Mouse (Mus musculus): ENCODE measurements around the gene Olfr324.

Gene Olfr324

DNA sequence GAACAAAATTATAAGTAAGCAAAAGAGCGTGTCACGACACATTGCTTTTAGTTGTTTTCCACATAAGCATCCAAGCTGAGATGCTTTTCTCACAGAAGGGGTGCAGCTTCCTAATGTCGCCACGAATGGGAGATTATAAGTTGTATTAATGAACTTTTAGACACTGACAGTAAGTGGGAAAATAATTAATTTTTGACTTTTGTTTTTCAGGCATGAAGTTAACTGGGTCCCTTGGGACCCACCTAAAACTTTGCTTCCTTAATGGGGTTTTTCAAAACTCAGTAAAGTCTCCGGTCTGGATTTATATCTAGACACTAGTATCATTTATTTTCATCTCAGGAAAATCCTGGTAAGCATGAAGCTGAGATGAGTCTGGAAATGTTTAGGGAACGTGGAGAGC lies at the start of gene Olfr324:
Gene Olfr324 (plus strand): TSS at position 301 of the 400 bp plus-strand sequence.
- no peak for DNase-seq (ENCODE audit: low read depth, low spot score)

DNA sequence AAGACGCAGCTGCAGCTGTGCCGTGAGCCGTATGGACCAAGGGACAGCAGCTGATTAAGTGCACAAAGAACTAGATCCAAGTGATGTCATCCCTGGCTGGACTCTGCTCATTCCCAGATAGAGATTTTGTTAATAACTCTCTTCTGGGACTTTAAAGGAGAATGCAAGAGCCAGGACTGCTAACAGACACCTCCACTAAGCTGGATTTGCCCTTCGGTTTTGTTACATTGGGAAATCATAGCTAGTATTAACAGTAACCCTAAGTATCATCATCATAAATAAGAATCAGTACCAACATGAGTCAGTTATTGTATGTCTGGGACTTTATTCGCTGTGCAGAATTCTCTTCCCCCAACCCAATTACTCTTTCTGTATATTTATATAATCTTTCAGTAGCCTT lies 48.6 kb upstream of the Olfr324 start, which contains the start of gene Olfr329-ps:
Gene Olfr329-ps (minus strand): TSS at position 101 of the 400 bp plus-strand sequence.
- DNase-seq (ENCODE audit: low read depth, low spot score): no peak

DNA sequence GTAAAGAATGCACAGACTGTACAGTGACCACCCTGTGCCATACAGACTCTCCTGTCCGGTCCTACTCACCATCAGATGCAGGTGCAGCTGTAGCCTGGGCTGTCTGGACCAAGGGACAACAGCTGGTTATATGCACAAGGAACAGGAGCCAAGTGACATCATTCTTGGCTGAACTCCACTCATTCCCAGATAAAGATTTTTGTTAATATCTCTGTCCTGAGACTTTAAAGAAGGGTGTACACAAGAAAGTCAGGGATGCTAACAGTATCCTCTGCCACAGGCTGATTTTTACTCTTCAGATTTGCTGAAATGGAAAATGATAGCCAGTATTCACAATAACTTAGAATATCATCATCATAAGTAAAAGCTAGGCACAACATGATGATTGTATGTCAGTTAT lies 39.4 kb upstream of the Olfr324 start, which contains the start of gene Olfr328:
Gene Olfr328 (minus strand): TSS at position 101 of the 400 bp plus-strand sequence.
- no peak for DNase-seq (ENCODE audit: low read depth, low spot score)

DNA sequence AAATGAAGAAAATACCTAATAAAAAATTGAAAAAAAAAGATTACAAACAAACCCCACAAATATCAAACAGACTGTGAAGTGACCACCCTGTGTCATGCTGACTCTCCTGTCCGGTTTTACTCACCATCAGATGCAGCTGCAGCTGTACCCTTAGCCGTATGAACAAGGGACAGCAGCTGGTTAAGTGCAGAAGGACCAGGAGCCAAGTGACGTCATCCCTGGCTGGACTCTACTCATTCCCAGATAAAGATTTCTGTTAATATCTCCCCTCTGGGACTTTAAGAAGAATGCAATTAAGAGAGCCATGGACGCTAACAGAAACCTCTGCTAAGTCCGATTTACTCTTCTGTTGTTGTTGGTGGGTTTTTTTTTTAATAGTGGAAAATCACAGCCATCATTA lies 24.5 kb upstream of the Olfr324 start, which contains the start of gene Olfr224:
Gene Olfr224 (minus strand): TSS at position 149 of the 400 bp plus-strand sequence.
- no peak for DNase-seq (ENCODE audit: low read depth, low spot score)

DNA sequence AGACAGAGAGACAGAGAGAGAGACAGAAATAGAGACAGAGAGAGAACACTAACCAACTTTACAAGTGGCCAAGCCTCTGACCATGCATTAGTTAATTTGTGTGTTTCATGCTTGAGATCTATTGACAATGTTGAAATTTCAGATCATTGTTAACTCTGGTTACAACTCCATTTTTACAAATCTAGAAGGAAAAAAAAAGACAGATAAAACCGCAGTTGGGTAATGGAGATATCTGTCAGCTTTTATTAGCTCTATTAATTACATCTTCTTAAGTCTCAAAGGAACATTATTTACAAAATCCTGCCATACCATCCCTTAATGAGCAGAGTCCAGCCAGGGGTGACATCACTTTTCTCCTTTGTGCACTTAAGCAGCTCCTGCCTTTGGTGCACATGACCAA lies 17.5 kb upstream of the Olfr324 start, which contains the start of gene Olfr325:
Gene Olfr325 (plus strand): TSS at position 301 of the 400 bp plus-strand sequence.
- no peak for DNase-seq (ENCODE audit: low read depth, low spot score)

DNA sequence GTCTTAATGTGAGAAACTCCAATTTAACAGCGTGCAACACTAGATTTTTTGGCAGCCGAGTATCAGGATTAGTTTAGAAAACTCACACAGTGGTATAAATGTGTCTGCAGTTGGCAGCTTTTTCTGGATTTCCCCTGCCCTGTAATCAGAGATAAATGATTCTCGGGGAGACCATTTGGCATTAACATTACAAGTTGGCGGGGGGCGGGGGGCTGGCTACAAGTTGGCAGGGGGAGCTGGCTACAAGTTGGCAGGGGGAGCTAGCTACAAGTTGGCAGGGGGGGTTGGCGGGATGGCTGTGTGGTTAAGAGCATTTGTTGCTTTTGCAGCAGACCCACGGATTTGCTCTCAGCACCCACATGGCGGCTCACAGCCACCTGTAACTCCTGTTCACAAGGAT lies 16.3 kb upstream of the Olfr324 start:
- DNase-seq (ENCODE audit: low read depth, low spot score): peak; percentile 55

DNA sequence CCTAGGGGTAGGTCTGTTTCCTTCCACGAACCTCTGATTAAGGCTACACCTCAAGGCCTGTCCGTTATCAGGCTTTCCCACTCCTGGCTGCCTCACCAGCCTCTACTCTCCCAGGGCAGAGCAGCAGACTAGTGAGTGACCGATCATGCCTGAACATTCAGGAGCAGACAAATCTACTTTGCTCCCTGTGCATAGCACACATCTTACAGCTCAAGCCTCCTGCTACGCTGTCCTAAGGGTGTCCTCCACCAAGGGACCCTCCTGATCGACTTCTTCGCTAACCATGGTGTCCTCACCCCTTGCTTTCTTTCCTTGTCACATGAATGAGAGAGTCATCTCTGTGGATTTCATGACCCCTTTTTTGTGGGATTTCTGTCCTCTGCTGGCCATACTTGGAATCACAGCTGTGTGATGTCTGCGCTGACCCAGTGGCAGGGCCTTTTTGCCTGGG lies 7.0 kb upstream of the Olfr324 start:
- peak; percentile 11 for DNase-seq (ENCODE audit: low read depth, low spot score)

DNA sequence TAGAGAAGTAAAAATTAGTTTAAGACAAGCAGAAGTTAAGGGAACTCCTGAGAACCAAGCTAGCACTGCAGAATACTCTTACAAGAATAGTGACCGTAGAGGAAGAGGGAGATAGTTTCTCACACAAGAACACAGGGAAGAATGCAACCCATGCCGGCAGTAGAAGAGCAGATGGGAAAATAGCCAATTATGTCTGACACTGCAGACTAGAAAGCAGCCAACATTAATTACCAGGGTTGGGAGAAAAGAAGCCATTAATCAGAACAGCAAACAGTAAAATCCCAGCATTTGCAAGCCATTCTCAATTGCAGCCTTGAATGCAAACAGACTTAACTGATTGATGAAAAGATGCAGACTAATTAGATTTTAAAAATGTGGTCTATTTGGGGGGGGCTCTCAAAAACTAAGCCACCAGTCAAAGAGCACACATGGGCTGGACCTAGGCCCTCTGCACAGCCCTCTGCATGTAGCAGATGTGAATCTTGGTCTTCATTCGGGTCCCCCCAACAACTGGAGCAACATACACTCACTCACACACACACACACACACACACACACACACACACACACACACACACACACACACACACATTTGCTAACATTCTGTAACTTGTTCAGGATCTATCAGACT lies 6.2 kb upstream of the Olfr324 start:
- peak; percentile 39 for DNase-seq (ENCODE audit: low read depth, low spot score)

DNA sequence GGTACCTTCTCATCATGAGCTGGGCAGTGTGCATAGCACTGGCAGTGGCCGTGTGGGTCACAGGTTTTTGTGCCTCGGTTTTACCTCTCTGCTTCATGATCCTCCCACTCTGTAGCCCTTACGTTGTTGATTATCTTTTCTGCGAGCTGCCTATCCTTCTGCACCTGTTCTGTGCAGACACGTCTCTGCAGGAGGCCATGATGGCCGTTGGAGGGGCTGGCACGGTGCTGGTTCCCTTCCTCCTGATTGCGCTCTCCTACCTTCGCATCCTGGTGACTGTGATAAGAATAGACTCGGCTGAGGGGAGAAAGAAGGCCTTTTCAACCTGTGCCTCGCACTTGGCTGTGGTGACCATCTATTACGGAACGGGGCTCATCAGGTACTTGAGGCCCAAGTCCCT lies 2.9 kb downstream of the Olfr324 start:
- DNase-seq (ENCODE audit: low read depth, low spot score): no peak

DNA sequence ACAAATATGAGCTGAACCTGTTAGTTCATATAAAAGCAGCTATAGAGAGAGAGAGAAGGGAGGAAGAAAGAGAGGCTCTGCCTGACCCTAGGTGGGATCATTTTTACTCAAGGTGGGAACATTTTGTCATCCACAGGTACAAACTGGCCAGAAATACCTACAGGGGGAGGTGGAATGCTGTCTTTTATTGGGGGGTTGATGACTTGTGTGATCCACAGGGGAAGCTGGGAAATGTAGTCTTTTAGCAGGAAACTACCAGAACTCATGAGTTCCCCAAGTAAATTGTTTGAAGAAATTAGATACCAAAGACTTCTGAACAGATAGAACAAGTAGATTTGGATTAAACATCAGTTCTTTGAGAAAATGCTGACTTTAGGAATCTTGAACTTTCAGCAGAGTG lies 7.1 kb downstream of the Olfr324 start:
- no peak for DNase-seq (ENCODE audit: low read depth, low spot score)

DNA sequence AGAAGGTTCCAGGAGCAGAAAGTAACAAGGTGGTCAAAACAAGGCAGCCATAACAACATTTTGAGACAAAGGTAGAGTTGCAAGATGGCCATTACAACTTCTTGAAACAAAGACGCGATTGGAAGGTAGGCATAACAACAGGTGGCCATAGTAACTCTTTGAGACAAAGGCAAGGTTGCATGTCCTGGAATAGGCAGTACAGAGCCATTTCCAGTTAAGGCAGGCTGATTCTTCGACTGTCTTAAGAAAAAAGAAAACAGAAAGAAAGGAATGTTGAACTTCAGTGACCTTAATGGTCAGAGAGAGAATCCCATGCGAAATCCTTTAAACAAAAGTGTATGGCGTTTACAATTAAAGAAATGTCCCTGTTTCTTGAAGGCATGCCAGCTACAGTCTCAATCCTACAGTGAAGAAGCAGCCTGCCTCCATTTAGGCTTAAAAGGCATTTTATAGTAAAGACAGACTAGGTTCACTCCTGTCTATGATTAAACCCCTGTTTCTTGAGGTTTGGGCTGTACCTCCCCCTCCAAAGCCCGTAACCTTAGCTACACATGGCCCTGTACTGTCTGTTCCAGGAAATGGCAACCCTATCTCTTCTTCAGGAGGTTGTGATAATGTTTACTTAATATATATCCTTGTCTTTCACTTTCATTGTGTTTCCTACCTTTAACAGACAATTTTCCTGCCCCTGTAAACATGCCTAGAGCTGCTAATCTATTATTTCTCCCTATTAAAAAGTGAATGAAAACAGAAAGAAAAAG lies 8.1 kb downstream of the Olfr324 start:
- DNase-seq (ENCODE audit: low read depth, low spot score): no peak

DNA sequence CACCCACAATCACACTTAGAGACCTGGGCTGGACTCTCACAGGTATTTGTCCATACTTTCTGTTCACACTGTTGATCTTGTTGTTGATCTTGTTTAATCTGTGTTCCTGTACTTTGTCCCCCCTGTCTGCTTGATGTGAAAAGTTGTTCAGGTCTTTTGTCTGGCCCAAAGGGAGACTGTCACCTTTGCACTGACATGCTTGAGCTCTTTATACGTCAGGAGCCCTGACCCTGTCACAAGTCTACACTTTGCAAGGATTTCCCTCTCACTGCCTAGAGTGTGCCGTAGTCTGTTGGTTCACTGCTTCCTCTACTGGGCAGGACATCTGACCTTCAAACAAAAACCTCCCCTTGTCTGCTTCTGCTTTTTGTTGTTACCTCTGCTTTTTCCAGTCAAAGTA lies 9.8 kb downstream of the Olfr324 start:
- no peak for DNase-seq (ENCODE audit: low read depth, low spot score)

DNA sequence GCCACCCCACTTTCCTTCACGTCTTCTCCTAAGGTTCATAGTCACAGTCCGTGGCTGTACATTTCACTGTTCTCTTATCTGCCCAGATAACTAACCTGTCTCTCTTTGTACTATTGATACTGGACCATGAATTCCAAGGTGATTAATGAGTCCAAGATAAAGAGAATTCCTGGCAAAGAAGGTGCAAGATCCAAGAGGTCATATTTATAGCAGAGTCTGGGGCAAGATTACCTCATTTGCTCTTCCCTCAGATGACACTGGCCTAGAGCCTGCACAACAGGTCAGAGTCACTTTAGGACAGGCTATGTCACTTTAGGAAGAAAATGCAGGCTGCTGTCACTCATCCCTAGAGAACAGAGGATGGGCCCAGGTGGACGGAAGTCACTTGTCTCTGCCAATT lies 10.3 kb downstream of the Olfr324 start:
- DNase-seq (ENCODE audit: low read depth, low spot score): no peak

DNA sequence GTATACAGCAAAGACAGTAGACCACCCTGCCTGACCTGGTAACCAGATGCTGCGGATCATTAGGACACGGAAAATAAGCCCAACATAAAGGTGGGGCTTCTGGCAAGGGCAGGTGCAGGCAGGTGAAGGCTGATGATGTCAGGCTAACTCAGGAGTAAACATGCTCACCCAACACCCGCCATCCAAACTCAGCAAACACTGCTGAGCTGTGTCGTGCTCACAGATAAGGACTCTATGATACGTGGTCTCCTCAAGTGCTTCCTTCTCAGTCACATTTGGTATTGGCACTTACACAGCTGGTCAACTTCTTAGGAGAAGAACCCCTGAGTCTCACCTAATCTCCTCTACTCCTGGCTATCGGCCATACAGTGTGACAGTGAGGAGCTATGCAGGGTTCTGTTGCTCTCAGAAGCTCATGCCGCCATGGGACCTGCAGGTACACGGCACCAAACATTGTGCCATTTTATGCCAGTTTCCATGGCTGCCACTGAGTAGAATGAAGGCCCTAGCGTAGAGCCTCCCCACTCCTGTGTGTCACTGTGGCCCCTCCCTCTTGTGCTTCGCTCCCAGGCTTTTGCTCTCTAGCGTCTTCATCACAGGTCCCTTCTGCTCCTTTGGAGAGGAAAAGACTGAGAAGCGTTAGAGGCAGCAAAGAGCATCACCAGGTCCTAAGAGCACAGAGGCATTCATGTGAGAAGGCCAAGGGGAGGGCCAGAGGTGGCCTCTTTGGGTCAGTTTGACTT lies 11.4 kb downstream of the Olfr324 start:
- no peak for DNase-seq (ENCODE audit: low read depth, low spot score)

DNA sequence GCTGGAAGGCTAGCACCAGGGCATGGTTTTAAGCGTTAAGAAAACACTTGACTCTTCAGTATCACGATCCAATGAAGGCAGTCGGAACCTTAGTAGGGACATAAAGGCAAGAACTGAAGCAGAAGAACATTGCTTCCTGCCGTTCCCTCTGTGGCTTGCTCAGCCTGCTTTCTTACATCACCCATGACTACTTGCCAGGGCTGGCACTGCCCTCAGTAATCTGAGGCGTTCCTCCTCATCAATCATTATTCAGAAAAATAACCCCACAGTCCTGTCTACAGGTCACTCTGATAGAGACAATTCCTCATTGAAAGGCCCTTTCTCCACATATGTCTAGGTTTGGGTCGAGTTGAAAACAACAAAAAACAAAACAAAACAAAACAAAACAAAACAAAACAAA lies 12.1 kb downstream of the Olfr324 start:
- no peak for DNase-seq (ENCODE audit: low read depth, low spot score)

DNA sequence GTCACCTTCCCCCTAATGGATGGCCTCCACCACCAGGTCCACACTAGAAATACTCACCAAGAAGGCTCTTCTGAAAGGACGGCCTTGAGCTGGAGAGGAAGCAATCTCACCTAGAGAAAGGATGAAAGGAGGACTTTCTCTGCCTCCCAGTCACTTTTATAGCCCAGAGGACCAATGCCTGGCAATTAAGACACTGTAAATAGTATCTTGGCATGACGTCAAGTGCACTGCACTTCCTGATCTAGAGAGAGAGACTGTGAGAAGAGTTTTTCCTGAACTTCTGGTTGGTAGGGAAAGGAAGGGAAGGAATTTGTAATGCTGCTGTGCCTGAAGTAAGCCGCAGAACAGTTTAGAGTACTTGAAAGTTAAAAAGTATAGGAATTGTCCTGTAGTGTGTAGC lies 18.4 kb downstream of the Olfr324 start:
- DNase-seq (ENCODE audit: low read depth, low spot score): no peak

DNA sequence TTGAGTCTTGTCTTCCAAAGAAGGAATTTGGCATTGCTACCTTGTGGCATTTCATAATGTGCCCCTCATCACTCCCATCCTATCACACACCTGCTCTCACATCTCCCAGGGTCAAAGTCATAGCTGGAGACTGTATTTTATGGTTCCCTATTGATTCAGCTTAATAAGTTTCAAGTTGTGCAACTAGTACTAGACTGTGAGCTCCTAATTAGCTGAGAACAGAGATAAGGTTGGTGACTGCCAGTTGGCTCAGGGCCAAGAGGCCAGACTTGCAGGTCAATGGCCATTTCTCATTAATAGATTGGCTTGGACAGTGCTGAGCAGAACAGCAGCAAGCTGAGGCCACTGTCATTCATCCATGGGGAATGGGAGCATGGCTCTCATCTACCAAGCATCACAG lies 19.6 kb downstream of the Olfr324 start:
- no peak for DNase-seq (ENCODE audit: low read depth, low spot score)

DNA sequence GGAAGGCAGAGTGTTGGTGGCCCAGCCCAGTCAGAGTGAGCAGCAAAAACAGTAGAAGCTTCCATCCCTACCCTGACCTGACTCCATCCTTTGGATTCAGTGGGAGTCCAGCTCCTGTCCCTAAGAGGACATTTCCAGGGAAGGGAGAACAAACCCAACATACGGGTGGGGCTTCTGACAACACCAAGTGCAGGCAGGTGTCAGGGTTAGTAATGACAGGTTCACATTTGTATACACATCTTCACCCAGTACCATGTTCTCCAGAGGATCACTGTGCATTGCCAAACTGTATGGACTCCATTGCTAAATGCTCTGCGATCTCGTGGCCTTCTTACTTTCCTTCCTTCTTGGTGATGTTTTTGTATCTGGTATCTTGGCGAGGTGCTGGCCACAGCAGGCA lies 21.1 kb downstream of the Olfr324 start, which contains the start of gene 2210407C18Rik:
Gene 2210407C18Rik (minus strand): TSS at position 101 of the 400 bp plus-strand sequence.
- no peak for DNase-seq (ENCODE audit: low read depth, low spot score)

DNA sequence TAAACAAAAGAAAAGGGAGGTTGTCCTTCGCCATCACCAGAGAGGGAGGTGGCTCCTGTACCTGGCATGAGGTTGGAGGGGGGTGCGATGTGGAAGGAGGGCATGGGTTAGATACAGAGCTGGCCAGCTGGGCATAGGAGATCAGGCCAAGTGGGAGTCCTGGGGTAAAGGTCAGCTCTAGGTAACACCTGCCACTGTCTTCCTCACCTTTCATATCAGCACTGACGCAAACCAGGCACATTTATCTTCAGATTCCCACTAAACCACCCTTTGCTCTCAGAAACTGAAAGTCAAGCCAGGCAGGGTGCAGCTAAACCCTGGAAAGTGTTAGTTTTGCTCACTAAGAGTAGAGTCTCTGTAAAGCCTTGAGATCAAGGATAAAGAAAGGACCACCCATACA lies 23.5 kb downstream of the Olfr324 start:
- DNase-seq (ENCODE audit: low read depth, low spot score): no peak

DNA sequence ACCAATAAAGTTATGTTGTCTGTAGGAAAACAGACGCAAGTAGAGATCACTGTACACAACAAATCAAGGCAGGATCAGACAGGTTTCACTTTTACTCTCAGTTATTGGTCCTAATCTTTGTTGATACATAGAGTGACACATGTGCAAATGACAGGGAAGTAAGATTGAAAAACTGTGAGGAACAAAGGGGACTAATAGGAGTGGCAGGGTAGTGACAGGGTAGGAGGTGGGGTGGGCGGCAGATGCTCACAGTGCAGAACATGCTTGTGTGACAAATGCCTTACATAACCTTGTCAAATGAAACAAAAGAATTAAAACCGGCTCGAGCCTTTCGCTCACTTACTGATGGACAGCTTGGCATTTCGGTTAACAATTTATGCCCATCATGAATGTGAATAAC lies 23.9 kb downstream of the Olfr324 start:
- peak; percentile 47 for DNase-seq (ENCODE audit: low read depth, low spot score)

DNA sequence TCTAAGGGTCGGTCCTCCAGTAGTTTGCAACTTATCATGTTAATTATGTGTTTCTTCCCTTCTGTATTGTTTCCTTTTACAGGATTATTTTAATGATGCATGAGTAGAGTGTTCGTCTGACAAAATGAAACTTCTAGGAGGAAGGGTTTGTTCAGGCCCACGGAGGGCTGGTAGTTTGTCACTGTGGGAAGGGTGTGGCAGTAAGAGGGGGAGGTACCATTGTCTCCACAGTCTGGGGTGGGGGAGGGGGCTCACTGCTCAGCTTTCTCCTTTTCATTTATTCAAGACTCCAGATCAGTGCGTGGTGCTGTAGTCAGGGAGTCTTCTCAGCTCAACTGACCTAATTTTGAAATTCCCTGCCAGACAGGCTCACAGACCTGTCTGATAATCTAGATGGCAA lies 31.2 kb downstream of the Olfr324 start:
- DNase-seq (ENCODE audit: low read depth, low spot score): peak; percentile 27

DNA sequence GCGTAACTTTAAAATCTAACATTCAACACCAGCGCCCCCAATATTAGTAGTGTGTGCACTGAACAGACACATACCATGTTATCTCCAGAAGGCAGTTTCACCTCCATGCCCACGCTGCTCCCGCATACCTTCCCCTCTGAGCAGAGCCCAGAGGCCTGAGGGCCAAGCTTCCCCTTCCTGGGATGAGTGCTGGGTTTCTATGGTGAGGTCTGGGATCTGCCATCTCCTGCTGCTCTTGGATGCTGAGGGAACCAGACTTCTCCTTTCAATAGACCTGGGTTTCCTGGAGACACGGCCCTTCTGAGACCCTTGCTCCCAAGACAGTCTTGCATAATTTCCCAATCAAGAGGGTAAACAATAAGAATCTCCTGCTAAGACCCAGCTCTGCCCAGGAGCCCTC lies 35.5 kb downstream of the Olfr324 start, which contains the start of gene Olfr323:
Gene Olfr323 (minus strand): TSS at position 101 of the 400 bp plus-strand sequence.
- DNase-seq (ENCODE audit: low read depth, low spot score): no peak
